In the genomic region with DNA sequence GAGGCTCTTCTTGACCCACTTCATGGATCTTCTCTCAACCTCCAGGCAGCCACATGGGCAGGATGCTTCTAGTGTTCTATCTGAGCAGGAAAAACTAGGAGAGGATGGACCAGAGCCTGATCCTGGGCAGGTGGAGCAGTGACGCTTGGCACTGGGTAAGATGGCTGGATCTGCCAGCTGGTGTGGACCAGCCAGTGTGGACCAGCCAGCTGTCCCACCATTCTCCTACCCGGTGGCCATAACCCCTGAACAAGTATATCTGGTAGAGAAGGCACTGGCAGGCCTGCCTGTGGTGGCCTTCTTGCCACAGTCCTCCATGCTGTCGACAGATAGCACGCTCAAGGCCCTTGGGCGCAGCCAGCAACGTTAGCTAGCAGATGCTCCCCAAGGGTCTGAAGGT, we compare ENCODE assay signal across 10 mouse cellular contexts.
DNase-seq lines count a peak whose midpoint lies in the region; ATAC-seq lines count a peak whose summit lies in the region.
"Had no signal": no experiment of that assay in that cellular context is flagged by ENCODE, and none has a peak within 500 bp of the region (broad histone marks: within the 10 kb centered on the region; RNA-seq: fewer than 3 reads in every experiment).

No protein-coding gene starts in this region.

- no peak for DNase-seq in heart, adult 18-20 months
- DNase-seq in neural tube, embryonic 10.5 days (ENCODE audit: extremely low spot score, low spot score) = no peak
- DNase-seq in spleen, adult 18-20 months = no peak
- DNase-seq in lung, adult 18-20 months = no peak
- DNase-seq: adrenal gland, adult 2 months had no signal

- peak overlapping the region; percentile 87 for H3K27ac ChIP-seq in heart, embryonic 12.5 days (ENCODE audit: poor library complexity, severe bottlenecking)
- peak overlapping the region; percentile 85 for H3K27ac ChIP-seq in neural tube, embryonic 13.5 days (replicated peaks)
- H3K27ac ChIP-seq in limb, embryonic 13.5 days = peak overlapping the region; percentile 87; the same call in 1 of the 2 replicates

- no peaks in the 10 kb centered on the region for H3K36me3 ChIP-seq in heart, embryonic 12.5 days
- H3K36me3 ChIP-seq in neural tube, embryonic 13.5 days = no peaks in the 10 kb centered on the region
- no peaks in the 10 kb centered on the region for H3K36me3 ChIP-seq in limb, embryonic 13.5 days

- peak overlapping the region; percentile 32; the same call in 1 of the 2 replicates for H3K9ac ChIP-seq in heart, embryonic 12.5 days
- no peak overlapping the region for H3K9ac ChIP-seq in neural tube, embryonic 13.5 days
- no peak overlapping the region for H3K9ac ChIP-seq in limb, embryonic 13.5 days

- H3K9me3 ChIP-seq in heart, embryonic 12.5 days (replicated peaks) = no peaks in the 10 kb centered on the region
- H3K9me3 ChIP-seq in neural tube, embryonic 13.5 days = no peaks in the 10 kb centered on the region
- no peaks in the 10 kb centered on the region for H3K9me3 ChIP-seq in limb, embryonic 13.5 days

- peak overlapping the region; percentile 18; the same call in 1 of the 2 replicates for H3K4me2 ChIP-seq in heart, embryonic 12.5 days
- H3K4me2 ChIP-seq in neural tube, embryonic 13.5 days = no peak overlapping the region
- H3K4me2 ChIP-seq in limb, embryonic 13.5 days (replicated peaks) = 0 out of 2 replicates have a peak overlapping the region, but pooled peaks have one; percentile 28

- ATAC-seq in heart, embryonic 12.5 days (ENCODE audit: insufficient number of reproducible peaks, low FRiP score) = no peak; the same call in 1 of the 2 replicates
- 0 out of 2 replicates have a peak, but pooled peaks have one; percentile 1 for ATAC-seq in neural tube, embryonic 13.5 days (ENCODE audit: low read depth)
- no peak for ATAC-seq in limb, embryonic 13.5 days (ENCODE audit: low FRiP score, low read depth)
- ATAC-seq: Patski had no signal

- 58% methylated on average over 6 of the region's 6 CpGs for WGBS in heart, embryonic 12.5 days
- 72% methylated on average over 6 of the region's 6 CpGs for WGBS in neural tube, embryonic 13.5 days
- 73% methylated on average over 6 of the region's 6 CpGs for WGBS in limb, embryonic 13.5 days

- no peaks in the 10 kb centered on the region for H3K27me3 ChIP-seq in heart, embryonic 12.5 days (replicated peaks)
- no peaks in the 10 kb centered on the region for H3K27me3 ChIP-seq in neural tube, embryonic 13.5 days
- H3K27me3 ChIP-seq in limb, embryonic 13.5 days = 0 out of 2 replicates have a peak, but pooled peaks cover 3% of the 10 kb centered on the region
- H3K27me3 ChIP-seq: CH12.LX, Patski had no signal

- no peak overlapping the region for H3K4me3 ChIP-seq in heart, embryonic 12.5 days
- H3K4me3 ChIP-seq in neural tube, embryonic 13.5 days = no peak overlapping the region
- H3K4me3 ChIP-seq in limb, embryonic 13.5 days = no peak overlapping the region

- H3K4me1 ChIP-seq in heart, embryonic 12.5 days (replicated peaks) = peaks cover 91% of the 10 kb centered on the region
- peaks cover 50% of the 10 kb centered on the region for H3K4me1 ChIP-seq in neural tube, embryonic 13.5 days (replicated peaks)
- peaks cover 58% of the 10 kb centered on the region for H3K4me1 ChIP-seq in limb, embryonic 13.5 days
